Mouse (Mus musculus) adrenal gland, postnatal 36 days (tissue): ENCODE measurements at regions not wholly inside any gene's neighbourhood (a gene's known extent, or its start where the extent isn't known, plus 50 kb on each side); places are given as distances from the start of the nearest gene placed in this dataset.
"Not testable (repeated sequence)": the region's sequence is repeated elsewhere in the genome, so short reads cannot be mapped to it uniquely, and the experiment has no call there.

Source experiments
- DNase-seq, 2 experiments: peaks; one replicate each; pipeline ENCODE4 v3.0.0; 2021; ENCODE audit warnings: mixed read lengths in 1 of 2

DNA sequence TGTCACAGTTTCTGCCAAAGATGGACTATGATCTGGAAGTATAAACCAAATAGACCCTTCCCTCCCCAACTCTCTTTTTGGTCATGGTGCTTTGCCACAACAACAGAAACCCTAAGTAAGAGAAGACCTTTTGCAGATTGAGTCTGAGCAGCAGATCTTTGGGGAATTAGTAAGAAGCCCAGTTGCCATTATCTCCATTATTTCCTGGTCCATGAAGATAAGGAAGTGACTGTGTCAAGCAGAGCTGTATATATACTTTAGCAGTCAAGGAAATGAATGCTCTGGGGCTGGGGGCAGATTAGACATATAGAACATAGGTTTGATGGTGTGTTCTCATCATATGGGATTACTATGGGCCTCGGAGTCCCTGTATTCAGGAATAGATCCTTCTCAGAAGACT, 117.8 kb upstream of the C9orf72 start:
- DNase-seq: no peak

DNA sequence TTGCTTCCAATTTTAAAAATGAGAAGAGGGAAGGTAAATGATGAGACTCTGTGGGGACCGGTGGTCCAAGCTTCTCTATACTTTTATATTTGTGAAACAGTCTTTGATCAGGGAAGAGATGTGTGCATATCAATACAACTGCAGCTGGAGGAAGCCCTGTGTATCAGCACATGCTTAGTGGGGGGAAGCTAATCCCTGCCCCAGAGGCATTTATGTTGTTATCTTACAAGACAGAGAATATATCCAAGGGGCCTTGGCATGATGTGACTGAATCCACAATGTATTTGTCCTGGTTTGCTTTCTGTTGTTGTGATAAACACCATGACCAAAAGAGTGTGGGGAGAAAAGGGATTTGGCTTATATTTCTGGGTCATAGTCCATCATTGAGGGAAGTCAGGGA, 105.2 kb upstream of the C9orf72 start:
- DNase-seq: no peak

DNA sequence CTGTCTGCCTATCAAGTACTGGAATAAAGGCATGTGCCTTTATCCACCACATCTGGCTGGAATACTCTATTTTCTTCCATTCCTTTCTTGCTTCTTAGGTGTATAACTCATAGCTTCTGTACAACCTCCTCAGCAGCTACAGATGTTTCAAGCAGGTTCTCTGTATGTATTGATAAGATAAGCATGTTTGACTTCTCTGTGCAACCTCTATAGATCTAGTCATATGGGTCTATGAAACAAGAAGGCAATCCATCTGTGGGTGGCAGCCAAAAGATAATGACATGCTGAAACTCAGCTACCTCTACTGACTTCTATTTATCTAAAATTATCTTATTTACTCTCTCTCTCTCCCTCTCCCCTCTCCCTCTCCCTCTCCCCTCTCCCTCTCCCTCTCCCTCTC, 99.3 kb upstream of the C9orf72 start:
- no peak for DNase-seq

DNA sequence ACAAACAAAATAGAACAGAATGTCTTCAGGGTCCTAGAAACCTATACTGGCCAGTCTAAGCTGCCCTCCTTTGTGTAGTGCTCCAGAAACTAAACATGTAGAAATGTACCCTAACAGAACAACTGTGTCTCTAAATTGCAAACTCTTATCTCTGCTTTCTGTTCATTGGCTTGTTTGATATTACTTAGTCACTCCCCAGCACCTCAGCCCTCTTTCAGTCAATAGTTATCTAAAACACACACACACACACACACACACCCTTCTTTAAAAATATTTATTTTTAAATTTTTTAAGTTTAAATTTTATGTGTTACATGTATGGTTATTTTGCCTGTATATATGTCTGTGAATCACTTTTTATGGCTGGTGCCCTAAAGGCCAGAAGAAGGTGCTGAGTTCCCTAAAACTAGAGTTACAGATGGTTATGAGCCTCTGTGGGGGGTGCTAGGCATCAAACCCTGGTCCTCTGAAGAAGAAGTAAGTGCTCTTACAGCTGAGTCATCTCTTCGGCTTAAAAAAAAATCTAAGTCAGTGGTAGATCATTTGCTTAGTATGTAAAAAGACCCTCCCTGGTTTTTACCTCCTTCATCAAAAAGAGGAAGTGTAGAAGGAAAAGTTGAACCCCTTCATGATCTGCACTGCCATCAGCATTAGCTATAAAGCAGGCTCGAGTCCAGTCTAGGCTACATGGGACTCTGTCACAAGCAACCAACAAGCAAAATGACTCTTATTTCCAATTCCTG, 96.6 kb upstream of the C9orf72 start:
- DNase-seq: no peak

DNA sequence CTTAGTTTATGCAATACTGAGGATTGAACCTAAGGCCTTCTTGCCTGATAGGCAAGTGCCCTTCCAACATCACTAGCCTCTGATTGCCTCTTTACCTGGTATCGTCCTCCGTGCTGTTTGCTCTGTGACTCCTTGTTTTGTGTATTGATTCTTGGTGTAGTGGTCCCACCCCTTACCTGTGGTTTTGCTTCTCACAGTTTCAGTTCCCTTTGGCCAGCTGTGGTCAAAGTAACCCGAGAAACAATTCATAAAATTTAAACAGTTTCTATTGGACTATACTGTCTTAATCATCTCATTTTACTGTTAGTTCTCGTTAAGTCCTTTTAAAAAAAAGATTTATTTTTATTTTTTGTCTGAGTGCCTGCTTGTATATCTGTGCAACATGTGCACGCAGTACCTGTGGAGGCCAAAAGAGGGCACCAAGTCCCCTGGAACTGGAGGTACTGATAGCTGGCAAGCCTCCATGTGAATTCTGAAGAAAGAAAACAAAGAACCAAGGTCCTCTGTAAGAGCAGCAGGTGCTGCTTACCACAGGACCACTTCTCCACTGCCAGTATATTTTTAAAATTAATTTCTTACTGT, 84.5 kb upstream of the C9orf72 start:
- DNase-seq: peak; percentile 21 to 36

DNA sequence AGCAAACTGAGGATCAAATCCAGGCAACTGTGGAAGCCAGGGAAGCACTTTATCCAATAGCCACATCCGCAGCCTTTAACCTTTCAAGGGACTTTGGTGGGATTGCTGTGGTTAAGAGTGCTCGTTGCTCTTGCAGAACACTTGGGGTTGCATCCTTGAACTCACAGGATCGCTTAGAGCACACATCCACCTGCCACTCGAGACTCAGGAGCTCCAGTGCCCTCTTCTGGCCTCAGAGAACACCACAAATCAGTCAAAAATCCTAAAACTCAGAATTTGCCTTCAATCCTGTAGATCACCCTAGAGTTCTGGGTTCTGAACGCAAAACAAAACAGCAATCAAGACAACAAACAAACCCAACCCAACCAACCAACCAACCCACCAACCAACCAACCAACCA, 82.2 kb upstream of the C9orf72 start:
- DNase-seq: peak in 1 of 2 experiments; percentile 11

DNA sequence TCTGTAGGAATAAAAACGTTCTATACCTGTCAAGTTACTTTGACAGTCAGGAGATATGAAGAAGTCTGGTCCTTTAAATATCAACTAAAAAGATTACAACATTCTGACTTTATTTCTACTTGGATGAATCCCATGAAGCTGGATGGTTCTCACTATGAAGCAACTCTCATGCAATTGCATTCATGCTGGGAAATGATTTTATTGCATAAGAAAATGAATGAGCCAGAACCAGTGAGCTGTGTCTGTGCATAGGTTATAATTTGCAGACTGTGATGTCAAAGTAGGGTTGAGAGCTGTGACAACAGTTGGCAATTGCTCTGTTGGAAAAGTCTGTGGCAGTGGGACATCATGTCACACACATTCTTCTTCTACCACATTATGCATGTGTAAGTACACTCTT, 79.2 kb upstream of the C9orf72 start:
- DNase-seq: peak in 1 of 2 experiments; percentile 1

DNA sequence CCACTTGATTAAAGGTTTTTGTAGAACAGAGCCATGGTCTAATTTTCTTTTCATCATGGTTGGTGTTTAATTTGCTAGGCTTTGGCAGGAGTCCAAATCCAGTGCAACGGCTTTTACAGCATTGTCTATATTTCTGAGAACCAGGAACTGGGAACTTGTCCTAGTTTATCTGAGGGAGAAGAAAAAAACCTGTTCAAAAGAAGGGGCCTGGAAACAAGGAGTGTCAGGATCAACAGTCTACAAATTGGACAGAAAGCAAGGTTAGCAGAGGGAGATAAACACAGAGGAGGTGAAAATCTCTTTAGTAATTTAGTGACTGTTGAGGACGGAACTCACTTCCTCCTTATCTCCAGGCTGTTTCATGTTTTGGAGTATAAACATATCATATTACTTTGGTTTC, 74.9 kb upstream of the C9orf72 start:
- DNase-seq: no peak

DNA sequence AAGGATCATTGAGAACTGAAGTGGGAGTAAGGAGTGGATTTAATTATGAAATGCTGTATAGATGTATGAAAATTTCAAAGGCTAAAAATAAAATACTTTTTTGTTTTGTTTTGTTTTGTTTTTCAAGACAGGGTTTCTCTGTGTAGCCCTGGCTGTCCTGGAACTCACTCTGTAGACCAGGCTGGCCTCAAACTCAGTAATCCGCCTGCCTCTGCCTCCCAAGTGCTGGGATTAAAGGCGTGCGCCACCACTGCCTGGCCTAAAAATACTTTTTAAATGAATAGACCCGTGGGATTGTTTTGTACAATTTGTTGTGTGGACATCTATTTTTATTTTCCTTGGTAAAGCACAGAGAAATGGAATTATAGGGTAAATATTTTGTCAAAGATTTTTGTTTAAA, 74.4 kb upstream of the C9orf72 start:
- DNase-seq: not testable (repeated sequence)

DNA sequence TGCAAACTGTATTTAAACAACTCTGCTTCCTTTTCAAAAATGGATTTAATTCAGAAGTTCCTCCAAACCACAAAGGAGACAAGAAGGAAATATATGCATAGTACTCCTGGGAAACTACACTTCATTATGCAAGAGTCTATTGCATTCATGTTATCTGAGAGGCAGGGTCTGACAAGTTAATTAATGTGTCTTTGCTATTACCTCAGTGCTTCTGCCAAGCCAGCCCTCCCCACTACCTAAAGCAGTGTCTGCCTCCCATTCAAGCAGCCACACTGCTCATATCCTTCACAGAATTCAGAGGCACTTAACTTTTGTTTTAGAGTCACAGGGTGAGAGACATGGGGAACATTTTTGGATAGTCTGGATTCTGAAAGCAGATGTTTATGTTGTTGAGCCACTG, 58.6 kb upstream of the C9orf72 start:
- DNase-seq: no peak
